ENCODE assay signal across 12 mouse cellular contexts in genomic region chr8:94900617-94901016, GRCm38 (mm10). TPM values are rescaled to one million over a fixed set of nuclear protein-coding genes. Genes with fewer than 3 reads are reported as not detected.
A peak's percentile ranks its signal among the peaks of the same experiment; 100 is the strongest.
DNase-seq lines count a peak whose midpoint lies in the region; ATAC-seq and TF ChIP-seq lines count a peak whose summit lies in the region.
"Had no signal": no experiment of that assay in that cellular context is flagged by ENCODE, and none has a peak within 500 bp of the region (broad histone marks: within the 10 kb centered on the region; RNA-seq: fewer than 3 reads in every experiment).

No protein-coding gene starts in this region.

- peaks cover 19% of the 10 kb centered on the region; the same call in 1 of the 2 replicates for H3K36me3 ChIP-seq in kidney, embryonic 16.5 days (ENCODE audit: insufficient read depth, low read length)
- H3K36me3 ChIP-seq in G1E (replicated peaks), result peaks cover 37% of the 10 kb centered on the region
- peaks cover 38% of the 10 kb centered on the region for H3K36me3 ChIP-seq in heart, embryonic 10.5 days
- H3K36me3 ChIP-seq in limb, embryonic 12.5 days, result peaks cover 36% of the 10 kb centered on the region

- H3K9me3 ChIP-seq in kidney, embryonic 16.5 days (ENCODE audit: low read length), result no peaks in the 10 kb centered on the region
- H3K9me3 ChIP-seq in G1E (replicated peaks), result no peaks in the 10 kb centered on the region
- no peaks in the 10 kb centered on the region for H3K9me3 ChIP-seq in heart, embryonic 10.5 days
- H3K9me3 ChIP-seq in limb, embryonic 12.5 days, result no peaks in the 10 kb centered on the region
- H3K9me3 ChIP-seq: megakaryocyte, embryonic 14.5 days had no signal

- H3K27ac ChIP-seq in kidney, embryonic 16.5 days (ENCODE audit: low read length), result peak overlapping the region; percentile 75; the same call in 1 of the 2 replicates
- peak overlapping the region; percentile 92 for H3K27ac ChIP-seq in heart, embryonic 10.5 days
- 0 out of 2 replicates have a peak overlapping the region, but pooled peaks have one; percentile 0 for H3K27ac ChIP-seq in limb, embryonic 12.5 days

- peaks cover 57% of the 10 kb centered on the region for H3K4me1 ChIP-seq in kidney, embryonic 16.5 days (ENCODE audit: insufficient read depth, low read length)
- peaks cover 63% of the 10 kb centered on the region for H3K4me1 ChIP-seq in G1E (ENCODE audit: insufficient read depth, low read depth, low read length)
- peaks cover 69% of the 10 kb centered on the region for H3K4me1 ChIP-seq in heart, embryonic 10.5 days
- peaks cover 57% of the 10 kb centered on the region for H3K4me1 ChIP-seq in limb, embryonic 12.5 days (replicated peaks)

- no peak for TF ChIP-seq CTCF in G1E (IDR thresholded peaks at IDR 0.05; ENCODE audit: low read depth, low read length)

- WGBS in kidney, embryonic 16.5 days, result 13% methylated on average over 6 of the region's 6 CpGs
- 3% methylated on average over 6 of the region's 6 CpGs for WGBS in heart, embryonic 10.5 days
- 14% methylated on average over 6 of the region's 6 CpGs for WGBS in limb, embryonic 12.5 days

- no peak overlapping the region for H3K4me2 ChIP-seq in kidney, embryonic 16.5 days (replicated peaks; ENCODE audit: low read depth, low read length)
- H3K4me2 ChIP-seq in limb, embryonic 12.5 days, result no peak overlapping the region

- H3K27me3 ChIP-seq in kidney, embryonic 16.5 days (ENCODE audit: insufficient read depth, low read length), result no peaks in the 10 kb centered on the region
- peaks cover 9% of the 10 kb centered on the region for H3K27me3 ChIP-seq in G1E (ENCODE audit: insufficient read depth, low read length)
- H3K27me3 ChIP-seq in heart, embryonic 10.5 days (ENCODE audit: insufficient read depth, poor library complexity, severe bottlenecking), result no peaks in the 10 kb centered on the region
- no peaks in the 10 kb centered on the region for H3K27me3 ChIP-seq in limb, embryonic 12.5 days

- H3K4me3 ChIP-seq in kidney, embryonic 16.5 days (ENCODE audit: low read length), result no peak overlapping the region
- peak overlapping the region; percentile 44; the same call in 1 of the 2 replicates for H3K4me3 ChIP-seq in G1E (ENCODE audit: low read depth, low read length)
- H3K4me3 ChIP-seq in heart, embryonic 10.5 days, result peak overlapping the region; percentile 33
- no peak overlapping the region for H3K4me3 ChIP-seq in limb, embryonic 12.5 days (replicated peaks)
- H3K4me3 ChIP-seq: megakaryocyte, embryonic 14.5 days had no signal

- ATAC-seq in kidney, embryonic 16.5 days (ENCODE audit: low FRiP score, low TSS enrichment), result no peak
- ATAC-seq in G1E (ENCODE audit: extremely low read depth, insufficient number of reproducible peaks, low FRiP score, poor library complexity, severe bottlenecking), result no peak
- ATAC-seq in limb, embryonic 12.5 days (ENCODE audit: insufficient number of reproducible peaks, insufficient read depth, low FRiP score, low TSS enrichment, low read depth), result no peak

- 0 out of 2 replicates have a peak overlapping the region, but pooled peaks have one; percentile 28 for H3K9ac ChIP-seq in kidney, embryonic 16.5 days (replicated peaks; ENCODE audit: low read length)
- peak overlapping the region; percentile 31; the same call in 1 of the 2 replicates for H3K9ac ChIP-seq in limb, embryonic 12.5 days (replicated peaks)

- DNase-seq in kidney, adult 9 months, result no peak
- DNase-seq in G1E (ENCODE audit: low spot score), result no peak
- DNase-seq in heart, embryonic 10.5 days (ENCODE audit: low spot score), result peak; percentile 85
- DNase-seq in adrenal gland, adult 2 months, result no peak
- no peak for DNase-seq in embryo, embryonic 11 days
- DNase-seq: adrenal gland, postnatal 25 days; cerebellum, postnatal 10 days; spleen, adult 18-20 months; thymus, postnatal 36 days had no signal

RNA-seq across cellular contexts. Expression of gene Ccdc102a, which starts 17.3 kb away (rescaled TPM):
- 20.1 and 21.0 TPM in 2 replicates for polyA plus RNA-seq in kidney, embryonic 16.5 days (2015; fragmentation: Nextera tagmentation; extraction: Ambion mirVana)
- 5.5 and 7.7 TPM in 2 replicates for total RNA-seq in G1E (2014; fragmentation: Nextera tagmentation)
- 3.3 and 4.5 TPM in 2 replicates for total RNA-seq in G1E (2017)
- polyA plus RNA-seq in G1E (2012), result 20.5 and 26.3 TPM in 2 replicates
- 22.0 and 31.0 TPM in 2 replicates for polyA plus RNA-seq in heart, embryonic 10.5 days (2016; fragmentation: Nextera tagmentation; extraction: Ambion mirVana)
- polyA plus RNA-seq in limb, embryonic 12.5 days (2016; fragmentation: Nextera tagmentation; extraction: Ambion mirVana), result 48.5 and 52.6 TPM in 2 replicates
- total RNA-seq in adrenal gland, adult 2 months (2021), result 10 to 100 TPM in 1 of 2 experiments, 1 to 10 TPM in 1; 7.3 to 12.5 TPM
- 16.5 and 20.4 TPM in 2 replicates for polyA plus RNA-seq in adrenal gland, adult 2 months (2012; rRNA removed)

RNA-seq across cellular contexts. Expression of gene Adgrg5, which starts 22.9 kb away (rescaled TPM):
- polyA plus RNA-seq in kidney, embryonic 16.5 days (2015; fragmentation: Nextera tagmentation; extraction: Ambion mirVana), result 0.05 and 0.08 TPM in 2 replicates
- 3.2 and 6.4 TPM in 2 replicates for total RNA-seq in G1E (2014; fragmentation: Nextera tagmentation)
- 0.76 and 0.87 TPM in 2 replicates for total RNA-seq in G1E (2017)
- 1.9 and 2.9 TPM in 2 replicates for polyA plus RNA-seq in G1E (2012)
- polyA plus RNA-seq in heart, embryonic 10.5 days (2016; fragmentation: Nextera tagmentation; extraction: Ambion mirVana), result 0.69 and 0.79 TPM in 2 replicates
- polyA plus RNA-seq in limb, embryonic 12.5 days (2016; fragmentation: Nextera tagmentation; extraction: Ambion mirVana), result 0.23 TPM in 1 of 2 replicates, not detected in the other
- total RNA-seq in adrenal gland, adult 2 months (2021), result 1 to 10 TPM; 1.1 to 1.3 TPM
- 1.8 and 2.0 TPM in 2 replicates for polyA plus RNA-seq in adrenal gland, adult 2 months (2012; rRNA removed)

RNA-seq across cellular contexts. Expression of gene Dok4, which starts 24.5 kb away (rescaled TPM):
- 34.8 and 39.3 TPM in 2 replicates for polyA plus RNA-seq in kidney, embryonic 16.5 days (2015; fragmentation: Nextera tagmentation; extraction: Ambion mirVana)
- total RNA-seq in G1E (2014; fragmentation: Nextera tagmentation) (0.53 and 3.7 TPM in 2 replicates), G1E (2017) (0.93 and 1.2 TPM in 2 replicates)
- polyA plus RNA-seq in G1E (2012), result 0.51 and 0.72 TPM in 2 replicates
- polyA plus RNA-seq in heart, embryonic 10.5 days (2016; fragmentation: Nextera tagmentation; extraction: Ambion mirVana), result 71.3 and 83.4 TPM in 2 replicates
- 18.9 and 20.0 TPM in 2 replicates for polyA plus RNA-seq in limb, embryonic 12.5 days (2016; fragmentation: Nextera tagmentation; extraction: Ambion mirVana)
- 10 to 100 TPM in 1 of 2 experiments, 1 to 10 TPM in 1; 5.8 to 12.4 TPM for total RNA-seq in adrenal gland, adult 2 months (2021)
- polyA plus RNA-seq in adrenal gland, adult 2 months (2012; rRNA removed), result 13.0 and 18.2 TPM in 2 replicates

RNA-seq across cellular contexts. Expression of gene Polr2c, which starts 43.4 kb away (rescaled TPM):
- polyA plus RNA-seq in kidney, embryonic 16.5 days (2015; fragmentation: Nextera tagmentation; extraction: Ambion mirVana), result 157 and 179 TPM in 2 replicates
- total RNA-seq in G1E (2014; fragmentation: Nextera tagmentation) (92.6 and 95.8 TPM in 2 replicates), G1E (2017) (65.5 and 66.1 TPM in 2 replicates)
- 18.5 and 33.8 TPM in 2 replicates for polyA plus RNA-seq in G1E (2012)
- polyA plus RNA-seq in heart, embryonic 10.5 days (2016; fragmentation: Nextera tagmentation; extraction: Ambion mirVana), result 164 and 190 TPM in 2 replicates
- polyA plus RNA-seq in limb, embryonic 12.5 days (2016; fragmentation: Nextera tagmentation; extraction: Ambion mirVana), result 161 and 173 TPM in 2 replicates
- 10 to 100 TPM; 54.5 to 68.0 TPM for total RNA-seq in adrenal gland, adult 2 months (2021)
- polyA plus RNA-seq in adrenal gland, adult 2 months (2012; rRNA removed), result 52.0 and 66.6 TPM in 2 replicates

Comparison
In these comparisons a context has a peak if more than half of its experiments do, and no peak if none do; other contexts are left out.
1. H3K27ac ChIP-seq: peak in every context shown above with its lines; median percentile 92 in heart, embryonic 10.5 days; 75 in kidney, embryonic 16.5 days; 0 in limb, embryonic 12.5 days.
2. H3K4me3 ChIP-seq: peak in G1E (single experiment) and heart, embryonic 10.5 days (single experiment); none in kidney, embryonic 16.5 days (single experiment) and limb, embryonic 12.5 days (single experiment).